Mouse (Mus musculus) ES-E14 (cell line): ENCODE measurements at regions not wholly inside any gene's neighbourhood (a gene's known extent, or its start where the extent isn't known, plus 50 kb on each side); places are given as distances from the start of the nearest gene placed in this dataset.

Experiments used
- DNase-seq: peaks from one replicate; pipeline ENCODE4 v3.0.0-alpha.2; 2013; ENCODE audit warnings: low read depth, low spot score
- H3K27ac ChIP-seq: 2 replicates; pipeline ENCODE4 v1.5.1; 2012; ENCODE audit warnings: low read depth, mild to moderate bottlenecking, low read length, moderate library complexity, mixed read lengths; ENCODE audit not compliant: poor library complexity, insufficient read depth, severe bottlenecking
- H3K36me3 ChIP-seq: 2 replicates; pipeline ENCODE4 v1.6.1; 2012; ENCODE audit warnings: mild to moderate bottlenecking, low read length, moderate library complexity, mixed read lengths; ENCODE audit not compliant: control insufficient read depth, poor library complexity, insufficient read depth, severe bottlenecking
- H3K4me1 ChIP-seq, 2 experiments: fragments of 150-350 bp in 1 of 2; sonication (generic) in 1 of 2; 2 replicates each; pipeline ENCODE4 v1.6.1; 2012; ENCODE audit warnings: low read length in 2 of 2, mild to moderate bottlenecking in 1 of 2, mixed read lengths in 1 of 2; ENCODE audit not compliant: control insufficient read depth in 2 of 2, insufficient read depth in 2 of 2, poor library complexity in 1 of 2
- H3K4me3 ChIP-seq, 2 experiments: fragments of 150-350 bp in 1 of 2; sonication (generic) in 1 of 2; 2 replicates each; pipeline ENCODE4 v1.5.1; 2012; ENCODE audit warnings: low read length in 2 of 2, low read depth in 1 of 2, mild to moderate bottlenecking in 1 of 2, mixed read lengths in 1 of 2; ENCODE audit not compliant: insufficient read depth in 1 of 2, poor library complexity in 1 of 2, severe bottlenecking in 1 of 2
- H3K9ac ChIP-seq: 2 replicates; pipeline ENCODE4 v1.6.1; 2012; ENCODE audit warnings: low read depth, mild to moderate bottlenecking, low read length, mixed read lengths; ENCODE audit not compliant: poor library complexity, insufficient read depth, severe bottlenecking
- H3K9me3 ChIP-seq: fragments of 150-350 bp; sonication (generic); 2 replicates; pipeline ENCODE4 v1.6.1; 2012; ENCODE audit warnings: low read depth, mild to moderate bottlenecking, low read length; ENCODE audit not compliant: control insufficient read depth, insufficient read depth
- CHD2 ChIP-seq: IDR thresholded peaks from 2 replicates; pipeline ENCODE4 v1.6.1; 2014; ENCODE audit warnings: mild to moderate bottlenecking, low read depth, low read length, inconsistent platforms
- HCFC1 ChIP-seq: IDR thresholded peaks from 2 replicates; pipeline ENCODE4 v1.6.1; 2012; ENCODE audit warnings: low read length, inconsistent platforms, borderline replicate concordance; ENCODE audit not compliant: insufficient read depth
- MAFK ChIP-seq: IDR thresholded peaks from 2 replicates; pipeline ENCODE4 v1.6.1; 2014; ENCODE audit warnings: mild to moderate bottlenecking, low read depth, low read length, inconsistent platforms; ENCODE audit not compliant: insufficient read depth
- ZC3H11A ChIP-seq: IDR thresholded peaks from 2 replicates; pipeline ENCODE4 v1.6.1; 2012; ENCODE audit warnings: low read depth, mild to moderate bottlenecking, inconsistent platforms, low read length, borderline replicate concordance
- ZNF384 ChIP-seq: IDR thresholded peaks from 2 replicates; pipeline ENCODE4 v1.6.1; 2012; ENCODE audit warnings: low read depth, low read length, inconsistent platforms
- in situ Hi-C, 2 experiments: fragments of 600-800 bp; cut with MboI; formaldehyde crosslinking; loops; one replicate each; pipeline ENCODE4 v1.15.1; 2025; ENCODE audit warnings: low sequenced_read_pairs in 2 of 2, inconsistent platforms in 1 of 2; ENCODE audit not compliant: unreplicated experiment in 2 of 2

- H3K27ac ChIP-seq: no peak overlapping the region
- no peaks in the 10 kb centered on the region for H3K9me3 ChIP-seq
- no peaks in the 10 kb centered on the region for H3K36me3 ChIP-seq
- no peak overlapping the region for H3K9ac ChIP-seq
- no peak for TF ChIP-seq CHD2
- no peaks in the 10 kb centered on the region for H3K4me1 ChIP-seq
- no peak overlapping the region for H3K4me3 ChIP-seq
- DNase-seq: no peak
- in situ Hi-C loops: no loop called here
These were observed 504.8 kb downstream of the Tmem38b start for GRCm38 (mm10) chr4:54330686-54331085.

- DNase-seq: no peak
- Histone ChIP-seq H3K27ac (no peak overlapping the region), H3K9me3 (no peaks in the 10 kb centered on the region), H3K4me3 (no peak overlapping the region), H3K9ac (no peak overlapping the region), H3K36me3 (no peaks in the 10 kb centered on the region), H3K4me1 (no peaks in the 10 kb centered on the region)
- in situ Hi-C loops: no loop called here
- TF ChIP-seq MAFK: no peak
- TF ChIP-seq CHD2: no peak
- TF ChIP-seq ZNF384: no peak
- TF ChIP-seq HCFC1: no peak
- TF ChIP-seq ZC3H11A: no peak
These were observed 505.9 kb downstream of the Tmem38b start for GRCm38 (mm10) chr4:54331588-54332211.

GRCm38 (mm10) chr4:54332261-54332660 lies 506.4 kb downstream of the Tmem38b start:
- TF ChIP-seq CHD2 (no peak), HCFC1 (no peak), ZNF384 (no peak), ZC3H11A (no peak), MAFK (no peak)
- H3K9ac ChIP-seq: no peak overlapping the region
- H3K36me3 ChIP-seq: no peaks in the 10 kb centered on the region
- no peak overlapping the region for H3K4me3 ChIP-seq
- DNase-seq: no peak
- no peak overlapping the region for H3K27ac ChIP-seq
- no peaks in the 10 kb centered on the region for H3K9me3 ChIP-seq
- in situ Hi-C loops: no loop called here
- no peaks in the 10 kb centered on the region for H3K4me1 ChIP-seq

- H3K4me3 ChIP-seq: no peak overlapping the region
- no peaks in the 10 kb centered on the region for H3K4me1 ChIP-seq
- in situ Hi-C loops: no loop called here
- no peak for DNase-seq
- H3K27ac ChIP-seq: no peak overlapping the region
- TF ChIP-seq ZC3H11A: no peak
- no peak for TF ChIP-seq CHD2
- TF ChIP-seq MAFK: no peak
- no peak for TF ChIP-seq HCFC1
- TF ChIP-seq ZNF384: no peak
- H3K9ac ChIP-seq: no peak overlapping the region
- H3K36me3 ChIP-seq: no peaks in the 10 kb centered on the region
- H3K9me3 ChIP-seq: no peaks in the 10 kb centered on the region
These were observed 512.7 kb downstream of the Tmem38b start for GRCm38 (mm10) chr4:54338556-54338955.

- Histone ChIP-seq H3K9me3 (no peaks in the 10 kb centered on the region), H3K4me1 (no peaks in the 10 kb centered on the region), H3K9ac (no peak overlapping the region), H3K27ac (no peak overlapping the region), H3K4me3 (no peak overlapping the region), H3K36me3 (no peaks in the 10 kb centered on the region)
- TF ChIP-seq CHD2 (no peak), ZC3H11A (no peak), MAFK (no peak), ZNF384 (no peak), HCFC1 (no peak)
- DNase-seq: no peak
- in situ Hi-C loops: no loop called here
These were observed 514.3 kb downstream of the Tmem38b start for GRCm38 (mm10) chr4:54340106-54340505.
